Mouse (Mus musculus) gastrocnemius, postnatal 36 days (tissue): Measurements from ENCODE around the gene Cyp2f2. TPM values are rescaled to one million over a fixed set of nuclear protein-coding genes. Genes with fewer than 3 reads are reported as not detected.

ENCODE experiments used
- DNase-seq, 2 experiments: peaks; one replicate each; pipeline ENCODE4 v3.0.0; 2022
- intact Hi-C: fragments of 180-260 bp; cut with DNase I; formaldehyde crosslinking; loops from one replicate; pipeline ENCODE4 v1.15.1; 2025
- long read RNA-seq, 2 experiments: library from polyadenylated mRNA; stranded (forward); transcript quantifications; one replicate each; pipeline ENCODE4 v2.0.0; 2021
- total RNA-seq, 2 experiments: library from RNA; stranded (reverse); gene quantifications; 2 replicates each; pipeline ENCODE4 v1.2.3; 2021

The Cyp2f2 gene
- under 1 TPM; 0.67 to 0.89 TPM for total RNA-seq
- long read RNA-seq, experiment 1, result 0 reads
- long read RNA-seq, experiment 2, result 0 reads

DNA sequence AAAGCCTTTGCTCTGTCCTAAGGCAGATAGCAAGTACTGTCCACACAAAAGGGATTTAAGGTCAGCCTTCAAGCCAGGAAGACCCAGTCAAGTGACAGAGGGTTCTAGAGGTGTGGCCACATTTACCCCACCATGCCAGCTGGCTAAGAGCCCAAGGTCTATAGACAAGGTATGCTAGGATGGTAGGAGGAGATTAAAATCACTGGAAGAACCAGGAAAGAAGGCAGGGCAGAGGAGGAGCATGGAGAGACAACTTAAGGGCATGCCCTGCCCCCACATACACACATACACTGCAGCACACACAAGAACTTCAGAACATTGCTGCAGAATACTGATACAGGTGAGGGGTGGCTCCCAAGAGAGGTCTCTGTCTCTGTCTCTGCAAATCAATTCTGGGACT is at the start of gene Cyp2f2:
TSS of gene Cyp2f2 (plus strand) at position 234 of the 400 bp plus-strand sequence.
- intact Hi-C loops, result no loop called here
- no peak for DNase-seq

DNA sequence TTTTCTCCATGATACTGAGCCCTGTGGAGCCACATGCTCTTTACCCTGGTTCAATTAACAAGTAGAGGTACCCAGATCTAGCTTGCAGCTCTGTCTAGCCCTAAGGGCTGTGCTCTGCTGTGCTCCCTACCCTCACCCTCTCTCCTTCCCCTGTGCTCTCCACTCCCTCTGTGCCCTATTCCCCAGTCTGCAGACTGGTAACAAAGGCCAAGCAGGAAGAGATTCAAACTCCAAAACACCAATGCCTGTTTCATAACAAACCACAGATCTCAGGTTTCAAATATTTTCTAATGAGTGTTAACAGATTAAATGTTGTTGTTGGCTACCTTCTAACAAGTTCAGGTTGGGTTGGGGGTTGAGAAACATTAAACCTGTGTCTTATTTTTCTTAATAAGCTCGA is 41.1 kb upstream of the Cyp2f2 start:
- intact Hi-C loops, result no loop called here
- DNase-seq, result no peak

DNA sequence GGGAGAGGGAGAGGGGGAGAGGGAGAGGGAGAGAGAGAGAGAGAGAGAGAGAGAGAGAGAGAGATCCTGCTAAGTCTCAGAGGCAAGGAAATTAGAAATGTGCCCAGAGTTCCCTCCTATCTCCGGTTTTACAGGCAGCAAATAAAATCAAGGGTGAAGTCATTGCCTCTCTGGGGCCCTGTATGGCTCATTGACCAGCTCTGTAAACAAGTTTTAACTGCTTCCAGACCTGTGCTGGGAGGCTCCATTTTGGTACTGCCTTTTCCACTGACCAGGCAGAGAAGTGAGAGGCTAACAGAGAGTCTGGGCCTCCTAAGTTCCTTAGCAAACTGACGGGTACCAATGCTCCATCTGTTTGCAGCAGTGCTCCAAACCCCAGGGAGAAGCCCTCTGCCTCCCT is 38.1 kb upstream of the Cyp2f2 start:
- intact Hi-C loops, result no loop called here

DNA sequence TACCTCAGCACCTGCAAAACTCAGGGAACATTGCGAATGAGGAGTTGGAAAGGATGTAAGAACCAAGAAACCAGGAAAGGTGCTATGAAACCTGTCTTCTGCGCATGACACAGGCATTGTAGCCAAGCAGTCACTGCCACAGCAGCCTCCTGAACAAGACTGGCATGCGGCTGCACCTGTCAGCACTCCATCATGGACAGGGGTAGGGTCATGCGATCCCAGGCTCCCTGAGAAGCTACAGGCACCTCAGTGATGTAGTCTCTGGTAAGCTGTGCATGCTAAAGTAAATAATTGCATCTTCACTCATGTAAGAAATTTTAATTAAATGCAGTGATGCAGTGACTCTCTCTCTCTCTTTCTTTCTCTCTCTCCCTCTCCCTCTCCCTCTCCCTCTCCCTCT is 28.7 kb upstream of the Cyp2f2 start:
- intact Hi-C loops, result no loop called here

More for the DNA sequence above, 38.1 kb upstream of the Cyp2f2 start:
- DNase-seq, result no peak

DNA sequence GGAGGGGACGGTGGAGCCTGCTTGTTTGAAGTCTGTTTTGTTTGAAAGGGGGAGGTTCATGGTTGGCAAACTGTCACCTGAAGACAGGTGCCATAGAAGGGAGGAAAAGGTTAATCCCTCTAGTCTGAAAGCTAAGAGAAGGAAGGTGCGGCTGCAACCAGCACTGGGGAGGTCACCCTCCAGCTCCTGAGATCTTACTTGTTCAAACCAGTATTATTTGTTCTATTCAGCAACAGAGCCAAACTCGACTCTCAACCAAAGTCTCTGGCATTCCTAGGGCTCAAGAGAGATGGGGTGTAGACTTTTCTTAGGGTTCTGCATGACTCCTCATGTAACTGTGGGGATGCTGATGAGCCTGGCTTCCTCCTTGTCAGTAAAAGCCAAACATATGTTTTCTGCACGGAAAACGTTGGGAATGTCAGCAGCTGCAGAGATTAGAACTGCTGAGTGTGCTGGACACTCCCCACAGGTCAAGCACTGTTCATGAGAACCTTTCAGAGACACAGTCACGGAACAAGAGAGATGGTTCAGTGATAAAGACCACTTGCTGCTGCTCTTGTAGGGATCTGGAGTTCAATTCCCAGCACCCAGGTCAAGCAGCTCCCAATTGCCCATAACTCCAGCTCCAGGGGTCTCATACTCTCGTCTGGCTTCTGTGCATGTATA is 27.5 kb upstream of the Cyp2f2 start:
- intact Hi-C loops, result no loop called here
- no peak for DNase-seq

More for the DNA sequence above, 28.7 kb upstream of the Cyp2f2 start:
- DNase-seq, result no peak

DNA sequence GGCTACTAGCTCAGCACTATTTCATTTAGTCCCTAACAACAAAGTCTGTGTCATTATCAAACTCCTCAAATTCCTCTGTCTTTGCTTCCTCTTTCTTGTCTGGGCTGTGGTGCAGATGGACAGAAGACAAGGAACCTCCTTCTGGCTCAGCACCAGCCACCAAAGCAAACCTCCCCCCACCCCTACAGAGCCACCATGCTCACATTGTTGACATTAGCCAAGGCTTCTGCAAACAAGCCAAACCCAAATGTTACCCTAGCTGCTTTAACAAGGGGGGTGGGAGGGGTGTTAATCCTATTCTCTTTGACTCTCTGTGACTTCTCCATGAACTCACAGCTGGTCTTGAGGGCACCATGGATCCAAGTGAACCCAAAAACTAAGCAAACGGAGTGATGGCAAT is 26.8 kb upstream of the Cyp2f2 start:
- intact Hi-C loops, result no loop called here
- DNase-seq, result no peak

DNA sequence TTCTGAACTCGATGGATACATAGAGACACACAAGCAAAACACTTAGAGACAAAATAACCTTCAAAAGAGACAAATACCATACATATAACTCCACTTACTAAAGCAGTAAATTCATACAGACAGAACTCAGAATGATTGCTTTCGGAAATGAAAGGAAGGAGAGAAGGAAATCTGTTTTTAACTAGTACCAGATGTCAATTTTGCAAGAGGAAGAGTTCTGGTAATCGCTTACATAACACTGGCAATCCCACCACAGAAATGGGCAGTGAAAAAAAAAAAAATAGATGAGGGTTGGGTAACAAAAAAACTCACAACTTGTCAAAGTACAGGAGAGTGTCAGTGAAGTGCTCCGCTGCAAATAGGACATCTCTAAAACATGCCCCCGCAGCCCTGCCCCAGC is 14.8 kb upstream of the Cyp2f2 start:
- no peak for DNase-seq
- intact Hi-C loops, result no loop called here

DNA sequence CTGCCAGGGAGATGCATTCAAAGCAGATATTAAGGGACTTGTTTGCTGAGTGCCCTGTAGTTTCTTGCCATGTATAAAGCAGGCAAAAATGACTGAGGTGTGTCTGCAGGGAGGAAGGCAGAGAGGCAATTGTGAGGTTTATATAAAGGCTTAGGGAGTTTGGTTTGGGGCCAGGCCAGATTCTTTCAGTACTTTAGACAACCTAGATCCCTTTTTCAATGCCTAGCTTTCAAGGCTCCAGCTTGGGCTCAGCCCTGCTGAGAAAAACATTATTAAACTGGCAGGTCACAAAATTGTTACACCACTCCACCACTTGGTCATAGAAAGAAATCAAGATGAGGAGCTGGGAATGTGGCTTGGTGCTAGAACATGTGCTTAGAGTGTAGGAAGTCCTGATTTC is 9.4 kb upstream of the Cyp2f2 start:
- DNase-seq, result no peak
- intact Hi-C loops, result no loop called here

DNA sequence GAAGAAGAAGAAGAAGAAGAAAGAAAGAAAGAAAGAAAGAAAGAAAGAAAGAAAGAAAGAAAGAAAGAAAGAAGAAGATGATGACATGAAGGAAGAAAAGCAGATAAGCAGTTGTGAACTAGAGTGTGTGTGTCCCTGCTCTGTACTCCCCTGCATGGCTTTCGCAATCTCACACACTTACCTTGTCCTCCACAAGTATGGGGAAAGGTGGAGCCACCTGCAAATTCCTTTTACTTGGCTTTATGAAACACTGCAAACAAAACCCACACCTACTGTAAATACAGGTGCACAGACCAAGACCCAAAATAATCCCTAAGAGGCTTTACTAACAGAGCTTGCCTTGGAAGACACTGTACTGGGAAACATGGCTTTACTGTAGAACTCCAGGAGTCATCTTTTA is 8.7 kb upstream of the Cyp2f2 start:
- no peak for DNase-seq
- intact Hi-C loops, result no loop called here

DNA sequence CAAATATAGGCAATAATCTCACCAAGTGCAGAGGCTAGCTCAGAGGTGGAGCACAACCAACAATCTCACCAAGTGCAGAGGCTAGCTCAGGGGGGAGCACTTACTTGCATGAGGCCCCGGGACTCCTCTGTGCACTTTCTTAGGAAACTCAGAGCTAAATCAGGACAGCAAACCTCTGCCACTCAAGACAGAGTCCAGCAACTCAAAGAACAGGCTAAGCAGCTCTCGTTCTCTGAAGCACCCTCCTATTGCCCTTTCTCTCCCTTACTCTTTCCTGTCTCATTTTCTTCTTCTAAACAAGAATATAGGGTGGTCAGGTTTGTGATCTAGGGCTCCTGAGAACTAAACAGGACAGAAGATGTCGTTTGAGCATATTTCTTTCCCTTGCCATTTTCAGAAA is 7.7 kb upstream of the Cyp2f2 start:
- no peak for DNase-seq

DNA sequence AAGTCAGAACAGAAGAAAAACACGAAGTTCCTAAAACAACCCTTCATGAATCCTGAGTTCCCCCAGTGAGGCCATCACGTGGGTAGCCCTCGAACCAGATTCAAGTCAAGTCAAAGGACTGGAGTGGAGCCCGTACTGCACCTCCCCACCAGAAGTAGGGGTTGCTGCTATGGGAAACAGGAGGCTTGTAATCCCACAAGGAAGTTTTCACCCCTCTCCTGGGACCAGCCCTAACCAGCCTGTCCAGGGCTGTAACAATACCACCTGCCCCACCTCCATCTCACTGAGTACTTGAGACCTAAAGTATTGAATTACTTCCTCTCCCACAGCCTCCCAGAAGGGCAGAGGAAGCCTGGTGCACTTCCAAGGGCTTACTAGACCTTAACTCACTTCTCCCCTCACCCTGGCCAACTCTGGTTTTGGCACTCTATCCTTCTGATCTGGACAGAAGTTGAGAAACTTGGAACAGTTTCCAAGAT is 1.6 kb upstream of the Cyp2f2 start:
- peak; percentile 23 to 36 for DNase-seq
- intact Hi-C loops, result no loop called here

More for the DNA sequence above, 7.7 kb upstream of the Cyp2f2 start:
- intact Hi-C loops, result no loop called here

DNA sequence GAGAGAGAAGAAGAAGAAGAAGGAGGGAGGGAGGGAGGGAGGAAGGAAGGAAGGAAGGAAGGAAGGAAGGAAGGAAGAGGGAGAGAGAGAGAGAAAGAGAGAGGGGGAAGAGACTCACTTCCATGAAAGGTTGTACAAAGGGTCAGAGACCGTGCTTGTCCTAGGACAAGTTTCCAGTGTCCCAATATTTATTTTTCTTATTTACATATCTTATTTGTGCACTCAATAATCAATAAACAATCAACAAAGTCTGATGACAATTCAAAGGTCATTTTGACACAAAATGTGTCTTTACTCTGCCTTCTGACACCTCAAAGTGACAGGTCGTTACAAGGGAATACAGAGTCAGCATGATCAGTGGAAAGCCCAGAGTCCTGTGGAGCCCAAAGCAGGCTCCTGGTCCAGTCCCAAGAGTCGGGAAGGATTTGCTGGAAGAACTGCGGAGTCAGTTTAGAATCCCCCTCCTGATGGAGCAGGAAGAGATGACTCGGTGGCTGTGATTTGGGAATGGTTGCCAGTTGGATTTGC is 4.7 kb downstream of the Cyp2f2 start:
- intact Hi-C loops, result no loop called here
- DNase-seq, result no peak

DNA sequence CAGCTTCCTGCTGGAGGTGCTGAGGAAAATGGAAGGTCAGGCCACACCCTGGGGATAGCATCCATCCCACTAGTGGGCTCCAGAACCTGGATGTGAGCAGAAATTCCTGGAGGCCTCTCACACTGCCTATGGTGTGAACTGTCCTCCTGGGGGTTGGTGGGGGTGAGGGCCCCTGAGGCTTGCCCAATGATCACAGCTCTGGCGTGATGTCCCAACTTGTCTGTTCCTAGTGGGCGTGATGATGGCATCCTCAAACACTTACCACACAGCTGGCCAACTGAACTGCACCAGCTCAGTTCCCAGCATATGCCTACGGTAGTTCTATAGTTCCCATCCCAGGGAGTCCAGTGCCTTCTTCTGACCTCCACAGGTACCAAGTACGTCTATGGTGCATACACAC is 5.3 kb downstream of the Cyp2f2 start:
- intact Hi-C loops, result loop anchor here (5.0 kb wide), 1 partner anchor 348 kb away; no protein-coding TSS in a partner anchor
- DNase-seq, result no peak

DNA sequence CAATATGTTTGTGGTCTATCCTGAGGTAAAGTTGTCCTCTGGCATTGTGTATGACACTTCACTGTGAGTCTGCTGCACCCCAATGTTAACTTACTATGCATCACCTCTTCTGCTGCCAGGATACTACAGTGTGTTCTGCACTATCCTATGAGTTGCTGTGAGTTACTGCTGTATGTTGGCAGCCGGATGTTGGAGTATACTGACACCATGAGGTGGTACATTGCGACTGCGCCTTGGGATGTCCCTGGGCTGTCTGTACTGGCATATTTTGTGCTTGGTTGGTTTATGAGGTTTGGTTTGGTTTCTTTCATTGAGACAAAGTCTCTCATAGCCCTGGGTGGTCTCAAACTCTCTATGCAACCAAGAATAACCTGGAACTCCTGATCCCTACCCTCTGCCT is 8.5 kb downstream of the Cyp2f2 start:
- intact Hi-C loops, result loop anchor here (5.0 kb wide), 1 partner anchor 351 kb away; no protein-coding TSS in a partner anchor
- DNase-seq, result no peak

DNA sequence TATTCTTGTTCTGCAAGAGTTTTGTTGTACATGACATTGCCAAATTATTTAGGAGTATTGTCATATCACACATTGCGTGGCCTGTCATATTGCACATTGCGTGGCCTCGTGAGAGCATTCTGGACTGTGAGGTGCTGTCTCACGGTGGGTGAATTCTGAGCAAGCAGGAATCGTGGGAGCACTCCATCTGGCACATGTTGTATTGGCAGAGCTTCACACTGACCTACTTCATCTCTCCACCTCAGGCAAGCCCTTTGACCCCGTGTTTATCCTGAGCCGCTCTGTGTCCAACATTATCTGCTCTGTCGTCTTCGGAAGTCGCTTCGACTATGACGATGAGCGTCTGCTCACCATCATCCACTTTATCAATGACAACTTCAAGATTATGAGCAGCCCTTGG is 9.2 kb downstream of the Cyp2f2 start:
- intact Hi-C loops, result loop anchor here (5.0 kb wide), 1 partner anchor 352 kb away; no protein-coding TSS in a partner anchor
- no peak for DNase-seq

DNA sequence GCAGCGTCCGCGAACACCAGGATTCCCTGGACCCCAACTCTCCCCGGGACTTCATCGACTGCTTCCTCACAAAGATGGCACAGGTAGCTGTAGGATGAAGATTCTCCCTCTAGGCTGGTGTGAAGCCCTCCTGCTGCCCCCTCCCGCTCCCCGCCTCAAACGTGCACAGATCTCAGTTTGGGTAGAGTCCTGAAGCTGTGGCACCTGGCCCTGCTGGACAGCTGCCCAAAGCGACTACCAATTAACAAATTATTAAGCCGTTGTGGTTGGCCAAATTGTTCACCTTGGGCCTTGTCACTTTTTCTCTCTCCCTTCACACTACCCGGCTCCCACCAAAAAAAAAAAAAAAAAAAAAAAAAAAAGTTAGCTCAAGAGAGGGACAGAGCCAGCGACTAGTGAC is 10.1 kb downstream of the Cyp2f2 start:
- intact Hi-C loops, result loop anchor here (5.0 kb wide), 1 partner anchor 353 kb away; no protein-coding TSS in a partner anchor
- DNase-seq, result no peak

DNA sequence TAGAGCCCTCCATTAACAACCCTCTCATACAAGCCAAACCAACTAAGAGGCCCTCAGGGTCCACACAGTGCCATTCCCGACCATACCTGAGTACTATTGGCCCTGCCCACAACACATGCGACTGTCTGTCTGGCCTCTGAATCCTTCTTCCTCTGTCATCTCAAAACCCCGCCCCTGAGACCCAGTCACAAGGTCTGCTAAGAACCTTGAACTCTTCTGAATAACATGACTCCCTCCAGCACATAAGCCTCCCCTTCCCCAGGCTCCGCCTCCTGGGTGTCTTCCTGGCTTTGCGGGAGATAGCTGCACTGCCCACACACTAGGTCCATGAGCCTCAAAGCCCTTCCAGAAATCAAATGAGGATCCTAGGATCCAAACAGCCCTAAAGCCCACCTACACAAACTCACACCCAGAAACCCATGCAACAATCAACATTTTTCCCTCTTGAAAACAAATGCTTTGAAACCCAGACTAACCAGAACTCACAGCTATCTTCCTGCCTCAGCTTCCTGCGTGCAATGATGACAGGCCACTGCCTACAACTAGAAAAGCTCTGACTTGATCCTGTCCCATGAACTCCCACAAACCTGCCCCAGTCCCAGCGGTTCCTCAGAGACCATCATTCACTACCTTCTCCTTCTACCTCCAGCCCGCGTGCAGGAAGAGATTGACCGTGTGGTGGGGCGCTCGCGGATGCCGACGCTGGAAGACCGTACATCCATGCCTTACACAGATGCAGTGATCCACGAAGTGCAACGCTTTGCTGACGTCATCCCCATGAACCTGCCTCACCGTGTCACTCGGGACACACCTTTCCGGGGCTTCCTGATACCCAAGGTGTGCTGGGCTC is 11.0 kb downstream of the Cyp2f2 start:
- no peak for DNase-seq
- intact Hi-C loops, result no loop called here

DNA sequence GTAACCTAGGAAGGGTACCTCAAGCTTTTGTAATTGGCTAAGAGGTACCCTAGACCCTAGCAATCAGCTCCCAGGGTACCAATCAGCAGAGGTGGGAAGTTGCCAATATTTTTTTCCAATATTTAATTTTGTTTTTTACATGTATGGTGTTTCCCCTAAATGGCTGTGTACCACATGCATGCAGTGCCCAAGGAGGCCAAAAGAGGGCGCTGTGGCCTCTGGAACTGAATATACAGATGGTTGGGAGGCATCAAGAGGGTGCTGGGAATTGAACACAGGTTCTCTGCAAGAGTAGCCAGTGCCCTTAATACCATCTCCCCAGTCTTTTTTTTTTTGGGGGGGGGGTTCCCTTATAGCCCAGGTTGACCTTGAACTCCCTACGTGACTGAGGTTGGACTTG is 11.7 kb downstream of the Cyp2f2 start:
- no peak for DNase-seq
- intact Hi-C loops, result no loop called here

DNA sequence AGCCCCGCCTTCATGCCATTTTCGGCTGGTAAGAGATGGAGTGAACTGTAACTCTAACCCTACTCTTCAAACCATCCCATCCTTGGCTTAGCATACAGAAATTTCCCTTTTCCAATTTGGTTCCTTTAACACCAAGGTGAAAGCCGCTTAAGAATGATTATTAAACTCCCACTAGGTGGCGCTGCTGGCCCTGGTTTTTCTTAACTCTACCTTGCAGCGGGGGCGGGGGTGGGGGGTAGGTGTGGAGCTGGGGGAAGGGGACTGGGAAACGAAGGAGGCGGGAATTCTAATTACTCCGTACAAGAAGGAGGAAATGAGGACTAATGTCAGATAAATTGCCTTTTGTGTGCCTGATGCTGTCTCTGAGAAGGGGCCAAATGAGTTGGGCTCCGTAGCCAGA is 12.9 kb downstream of the Cyp2f2 start:
- intact Hi-C loops, result no loop called here
- DNase-seq, result peak in 1 of 2 experiments; percentile 54

DNA sequence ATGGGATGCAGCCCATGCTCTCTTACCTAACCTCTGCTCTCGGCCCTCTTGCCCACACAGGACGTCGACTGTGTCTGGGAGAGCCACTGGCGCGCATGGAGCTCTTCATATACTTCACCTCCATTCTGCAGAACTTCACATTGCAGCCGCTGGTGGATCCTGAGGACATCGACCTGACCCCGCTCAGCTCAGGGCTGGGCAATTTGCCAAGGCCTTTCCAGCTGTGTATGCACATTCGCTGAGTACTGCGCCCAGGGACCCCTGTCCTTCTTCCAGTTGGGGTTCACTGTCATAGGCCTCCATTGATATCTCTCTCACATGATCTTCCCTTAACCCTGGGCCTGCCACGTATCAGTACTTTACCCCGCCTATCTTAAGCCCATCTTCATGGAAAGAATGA is 13.4 kb downstream of the Cyp2f2 start:
- intact Hi-C loops, result no loop called here
- no peak for DNase-seq

DNA sequence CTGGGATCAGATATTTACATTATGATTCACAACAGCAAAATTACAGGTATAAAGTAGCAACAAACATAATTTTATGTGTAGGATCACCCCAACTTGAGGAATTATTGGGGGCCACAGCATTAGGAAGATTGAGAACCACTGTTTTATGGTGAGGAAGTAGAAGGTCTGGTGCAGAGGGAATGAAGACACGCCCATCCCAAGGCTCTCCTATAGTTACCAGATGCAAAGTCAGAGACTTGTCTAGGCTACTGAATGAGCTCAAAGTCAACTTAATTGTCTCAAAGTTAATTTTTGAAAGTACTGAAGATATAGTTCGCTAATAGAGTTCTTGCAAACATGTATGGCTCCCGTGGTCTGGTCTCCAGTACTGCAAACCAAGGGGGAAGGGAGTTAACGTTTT is 14.0 kb downstream of the Cyp2f2 start:
- no peak for DNase-seq
- intact Hi-C loops, result loop anchor here (2.0 kb wide), 1 partner anchor 151 kb away; no protein-coding TSS in a partner anchor
